Mouse (Mus musculus) frontal cortex, postnatal 36 days (tissue): Measurements from ENCODE around the gene Ace2.

ENCODE experiments used
- DNase-seq, 2 experiments: peaks; one replicate each; pipeline ENCODE4 v3.0.0; 2022; ENCODE audit warnings: low spot score in 2 of 2

The Ace2 gene

GRCm38 (mm10) chrX:164179746-164180145 is 40.6 kb downstream of the Ace2 start:
- peak; percentile 36 to 55 for DNase-seq

- peak; percentile 5 to 52 for DNase-seq
Measured at GRCm38 (mm10) chrX:164183844-164184243, 44.7 kb downstream of the Ace2 start.

GRCm38 (mm10) chrX:164189880-164190279 is 50.7 kb downstream of the Ace2 start:
- DNase-seq, result no peak

GRCm38 (mm10) chrX:164197679-164198078 is 58.5 kb downstream of the Ace2 start:
- no peak for DNase-seq

- no peak for DNase-seq
Measured at GRCm38 (mm10) chrX:164200547-164200946, 61.4 kb downstream of the Ace2 start.

GRCm38 (mm10) chrX:164221989-164222388 is 82.9 kb downstream of the Ace2 start:
- no peak for DNase-seq

- no peak for DNase-seq
Measured at GRCm38 (mm10) chrX:164233380-164233779, 94.2 kb downstream of the Ace2 start.
